Mouse (Mus musculus): Measurements from ENCODE around the gene Kcnj6. TPM values are rescaled to one million over a fixed set of nuclear protein-coding genes. Genes with fewer than 3 reads are reported as not detected.
A peak's percentile ranks its signal among the peaks of the same experiment; 100 is the strongest.

Gene Kcnj6
- polyA plus RNA-seq, 2 experiments: 0.03 TPM; not detected in 1

- DNase-seq (ENCODE audit: low spot score) (no peak), ATAC-seq (ENCODE audit: low FRiP score, low read depth) (no peak)
- no peak overlapping the region for H3K27ac ChIP-seq (replicated peaks; ENCODE audit: low read depth, low read length)
- no peaks in the 10 kb centered on the region for H3K9me3 ChIP-seq (ENCODE audit: control insufficient read depth, low read length)
- no peaks in the 10 kb centered on the region for H3K27me3 ChIP-seq (ENCODE audit: control insufficient read depth, insufficient read depth, low read length)
- no peak overlapping the region for H3K4me3 ChIP-seq (replicated peaks; ENCODE audit: low read length)
- H3K36me3 ChIP-seq (ENCODE audit: control insufficient read depth, insufficient read depth, low read length): no peaks in the 10 kb centered on the region
- no peak for TF ChIP-seq POLR2A (IDR thresholded peaks at IDR 0.05; ENCODE audit: borderline replicate concordance, extremely low read depth, insufficient read depth, insufficient read length)
- H3K4me2 ChIP-seq (replicated peaks; ENCODE audit: low read depth, low read length, severe bottlenecking): no peak overlapping the region
- H3K4me1 ChIP-seq (ENCODE audit: control insufficient read depth, insufficient read depth, low read length): no peaks in the 10 kb centered on the region
- 81% methylated on average over 7 of the region's 7 CpGs for WGBS
- no peak overlapping the region for H3K9ac ChIP-seq (ENCODE audit: low read depth, low read length, severe bottlenecking)
These were observed 48.3 kb downstream of the Kcnj6 start for GRCm38 (mm10) chr16:94949172-94949571.

- no peak overlapping the region for H3K4me2 ChIP-seq (replicated peaks; ENCODE audit: low read depth, low read length, severe bottlenecking)
- TF ChIP-seq POLR2A (IDR thresholded peaks at IDR 0.05; ENCODE audit: borderline replicate concordance, extremely low read depth, insufficient read depth, insufficient read length): no peak
- H3K27me3 ChIP-seq (ENCODE audit: control insufficient read depth, insufficient read depth, low read length): no peaks in the 10 kb centered on the region
- H3K9me3 ChIP-seq (ENCODE audit: control insufficient read depth, low read length): no peaks in the 10 kb centered on the region
- ATAC-seq (ENCODE audit: low FRiP score, low read depth): no peak
- no peak overlapping the region for H3K4me3 ChIP-seq (replicated peaks; ENCODE audit: low read length)
- no peaks in the 10 kb centered on the region for H3K4me1 ChIP-seq (ENCODE audit: control insufficient read depth, insufficient read depth, low read length)
- H3K36me3 ChIP-seq (ENCODE audit: control insufficient read depth, insufficient read depth, low read length): no peaks in the 10 kb centered on the region
- H3K9ac ChIP-seq (ENCODE audit: low read depth, low read length, severe bottlenecking): no peak overlapping the region
- no peak for DNase-seq (ENCODE audit: low spot score)
- WGBS: 68% methylated on average over 5 of the region's 5 CpGs
- no peak overlapping the region for H3K27ac ChIP-seq (replicated peaks; ENCODE audit: low read depth, low read length)
These were observed 50.7 kb downstream of the Kcnj6 start for GRCm38 (mm10) chr16:94946848-94947247.

- H3K9me3 ChIP-seq (ENCODE audit: control insufficient read depth, low read length): no peaks in the 10 kb centered on the region
- WGBS: 83% methylated on average over 8 of the region's 8 CpGs
- DNase-seq (ENCODE audit: low spot score): no peak
- H3K36me3 ChIP-seq (ENCODE audit: control insufficient read depth, insufficient read depth, low read length): no peaks in the 10 kb centered on the region
- H3K4me2 ChIP-seq (replicated peaks; ENCODE audit: low read depth, low read length, severe bottlenecking): no peak overlapping the region
- H3K27ac ChIP-seq (replicated peaks; ENCODE audit: low read depth, low read length): no peak overlapping the region
- no peak overlapping the region for H3K9ac ChIP-seq (ENCODE audit: low read depth, low read length, severe bottlenecking)
- no peaks in the 10 kb centered on the region for H3K27me3 ChIP-seq (ENCODE audit: control insufficient read depth, insufficient read depth, low read length)
- H3K4me3 ChIP-seq (replicated peaks; ENCODE audit: low read length): no peak overlapping the region
- no peaks in the 10 kb centered on the region for H3K4me1 ChIP-seq (ENCODE audit: control insufficient read depth, insufficient read depth, low read length)
- TF ChIP-seq POLR2A (IDR thresholded peaks at IDR 0.05; ENCODE audit: borderline replicate concordance, extremely low read depth, insufficient read depth, insufficient read length): no peak
- no peak for ATAC-seq (ENCODE audit: low FRiP score, low read depth)
These were observed 64.8 kb downstream of the Kcnj6 start for GRCm38 (mm10) chr16:94932702-94933101.

GRCm38 (mm10) chr16:94931343-94932301 is 65.9 kb downstream of the Kcnj6 start:
- no peak overlapping the region for H3K9ac ChIP-seq (ENCODE audit: low read depth, low read length, severe bottlenecking)
- no peaks in the 10 kb centered on the region for H3K36me3 ChIP-seq (ENCODE audit: control insufficient read depth, insufficient read depth, low read length)
- H3K27me3 ChIP-seq (ENCODE audit: control insufficient read depth, insufficient read depth, low read length): no peaks in the 10 kb centered on the region
- H3K4me2 ChIP-seq (replicated peaks; ENCODE audit: low read depth, low read length, severe bottlenecking): peak overlapping the region; percentile 19; the same call in 1 of the 2 replicates
- ATAC-seq (ENCODE audit: low FRiP score, low read depth) (no peak), DNase-seq (ENCODE audit: low spot score) (no peak)
- H3K4me3 ChIP-seq (replicated peaks; ENCODE audit: low read length): no peak overlapping the region
- no peaks in the 10 kb centered on the region for H3K9me3 ChIP-seq (ENCODE audit: control insufficient read depth, low read length)
- no peaks in the 10 kb centered on the region for H3K4me1 ChIP-seq (ENCODE audit: control insufficient read depth, insufficient read depth, low read length)
- 10% methylated on average over 21 of the region's 21 CpGs for WGBS
- TF ChIP-seq POLR2A (IDR thresholded peaks at IDR 0.05; ENCODE audit: borderline replicate concordance, extremely low read depth, insufficient read depth, insufficient read length): no peak
- H3K27ac ChIP-seq (replicated peaks; ENCODE audit: low read depth, low read length): no peak overlapping the region

GRCm38 (mm10) chr16:94925364-94925763 is 72.1 kb downstream of the Kcnj6 start:
- Histone ChIP-seq H3K4me3 (replicated peaks; ENCODE audit: low read length) (no peak overlapping the region), H3K4me2 (replicated peaks; ENCODE audit: low read depth, low read length, severe bottlenecking) (no peak overlapping the region), H3K4me1 (ENCODE audit: control insufficient read depth, insufficient read depth, low read length) (no peaks in the 10 kb centered on the region), H3K9me3 (ENCODE audit: control insufficient read depth, low read length) (no peaks in the 10 kb centered on the region), H3K27ac (replicated peaks; ENCODE audit: low read depth, low read length) (no peak overlapping the region), H3K36me3 (ENCODE audit: control insufficient read depth, insufficient read depth, low read length) (no peaks in the 10 kb centered on the region), H3K9ac (ENCODE audit: low read depth, low read length, severe bottlenecking) (no peak overlapping the region), H3K27me3 (ENCODE audit: control insufficient read depth, insufficient read depth, low read length) (no peaks in the 10 kb centered on the region)
- no peak for TF ChIP-seq POLR2A (IDR thresholded peaks at IDR 0.05; ENCODE audit: borderline replicate concordance, extremely low read depth, insufficient read depth, insufficient read length)
- ATAC-seq (ENCODE audit: low FRiP score, low read depth) (no peak), DNase-seq (ENCODE audit: low spot score) (no peak)
- WGBS: 57% methylated on average over 6 of the region's 6 CpGs
